ENCODE assay signal across 9 mouse cellular contexts in the genomic region with DNA sequence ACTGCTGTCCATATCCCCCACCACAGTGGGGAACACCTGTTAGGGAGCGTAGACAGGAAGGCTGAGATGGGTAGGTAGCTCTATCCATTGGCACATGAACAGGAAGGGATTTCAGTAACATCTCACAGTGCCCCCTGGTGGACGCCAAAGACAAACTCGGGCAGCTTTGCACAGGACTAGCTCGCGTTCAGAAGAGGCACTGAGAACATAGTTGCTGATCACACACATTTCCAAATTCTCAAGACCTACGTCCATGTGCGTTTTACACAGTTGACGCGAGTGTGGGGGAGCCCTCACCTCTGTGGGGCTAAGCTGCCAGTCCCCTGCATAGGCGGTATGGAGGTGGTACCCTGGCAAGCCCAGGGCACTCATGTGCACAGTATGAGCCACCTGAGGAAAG. TPM values are rescaled to one million over a fixed set of nuclear protein-coding genes. Genes with fewer than 3 reads are reported as not detected.
A peak's percentile ranks its signal among the peaks of the same experiment; 100 is the strongest.
DNase-seq lines count a peak whose midpoint lies in the region; ATAC-seq lines count a peak whose summit lies in the region.
"Had no signal": no experiment of that assay in that cellular context is flagged by ENCODE, and none has a peak within 500 bp of the region (broad histone marks: within the 10 kb centered on the region; RNA-seq: fewer than 3 reads in every experiment).

No protein-coding gene starts in this region.

- 8% methylated on average over 10 of the region's 10 CpGs for WGBS in heart, embryonic 13.5 days
- WGBS in liver, embryonic 12.5 days (ENCODE audit: insufficient replicate concordance), result 7% methylated on average over 10 of the region's 10 CpGs
- WGBS in stomach, embryonic 14.5 days, result 6% methylated on average over 10 of the region's 10 CpGs

- peak; percentile 16 for ATAC-seq in CD4-positive, CD25-positive, alpha-beta regulatory T cell, adult 4 months
- peak; percentile 50 for ATAC-seq in erythroid progenitor cell, adult 5-6 weeks (replicated peaks; ENCODE audit: low FRiP score, poor library complexity, severe bottlenecking)
- ATAC-seq in heart, embryonic 13.5 days (ENCODE audit: extremely low read depth, insufficient number of reproducible peaks, low FRiP score, low TSS enrichment), result no peak
- no peak for ATAC-seq in liver, embryonic 12.5 days
- ATAC-seq in stomach, embryonic 14.5 days (ENCODE audit: insufficient number of reproducible peaks, insufficient read depth, low FRiP score, low read depth), result no peak

- no peaks in the 10 kb centered on the region for H3K4me1 ChIP-seq in brown adipose tissue, adult 24 weeks (ENCODE audit: control insufficient read depth, insufficient read depth, insufficient read length, low read length)
- peaks cover 27% of the 10 kb centered on the region for H3K4me1 ChIP-seq in heart, embryonic 13.5 days
- H3K4me1 ChIP-seq in liver, embryonic 12.5 days, result peaks cover 32% of the 10 kb centered on the region
- peaks cover 7% of the 10 kb centered on the region for H3K4me1 ChIP-seq in stomach, embryonic 14.5 days (ENCODE audit: control insufficient read depth, insufficient read depth, low read length)

- peak overlapping the region; percentile 94 for H3K4me2 ChIP-seq in heart, embryonic 13.5 days
- peak overlapping the region; percentile 91 for H3K4me2 ChIP-seq in liver, embryonic 12.5 days
- peak overlapping the region; percentile 88 for H3K4me2 ChIP-seq in stomach, embryonic 14.5 days (replicated peaks; ENCODE audit: low read depth, low read length)

- H3K9ac ChIP-seq in heart, embryonic 13.5 days, result peak overlapping the region; percentile 89
- H3K9ac ChIP-seq in liver, embryonic 12.5 days, result peak overlapping the region; percentile 72; the same call in 1 of the 2 replicates
- no peak overlapping the region for H3K9ac ChIP-seq in stomach, embryonic 14.5 days (replicated peaks; ENCODE audit: low read depth, low read length)

- no peak overlapping the region for H3K27ac ChIP-seq in brown adipose tissue, adult 24 weeks (replicated peaks; ENCODE audit: low read depth, low read length)
- no peak overlapping the region for H3K27ac ChIP-seq in heart, embryonic 13.5 days (replicated peaks)
- H3K27ac ChIP-seq in liver, embryonic 12.5 days, result peak overlapping the region; percentile 71
- H3K27ac ChIP-seq in stomach, embryonic 14.5 days (ENCODE audit: low read length), result no peak overlapping the region

- peak overlapping the region; percentile 76; the same call in 1 of the 2 replicates for H3K4me3 ChIP-seq in brown adipose tissue, adult 24 weeks (ENCODE audit: insufficient read depth, low read depth, low read length)
- H3K4me3 ChIP-seq in heart, embryonic 13.5 days, result peak overlapping the region; percentile 76
- H3K4me3 ChIP-seq in liver, embryonic 12.5 days, result peak overlapping the region; percentile 74
- peak overlapping the region; percentile 52; the same call in 1 of the 2 replicates for H3K4me3 ChIP-seq in stomach, embryonic 14.5 days (ENCODE audit: low read depth, low read length)

- H3K27me3 ChIP-seq in heart, embryonic 13.5 days (replicated peaks), result no peaks in the 10 kb centered on the region
- no peaks in the 10 kb centered on the region for H3K27me3 ChIP-seq in liver, embryonic 12.5 days (replicated peaks)
- no peaks in the 10 kb centered on the region for H3K27me3 ChIP-seq in stomach, embryonic 14.5 days (ENCODE audit: control insufficient read depth, insufficient read depth, low read length)

- no peaks in the 10 kb centered on the region for H3K9me3 ChIP-seq in heart, embryonic 13.5 days
- H3K9me3 ChIP-seq in liver, embryonic 12.5 days (replicated peaks), result no peaks in the 10 kb centered on the region
- H3K9me3 ChIP-seq in stomach, embryonic 14.5 days (ENCODE audit: control insufficient read depth, low read depth, low read length), result no peaks in the 10 kb centered on the region

- DNase-seq in kidney, postnatal 14 days, result peak; percentile 89
- peak; percentile 73 to 82 for DNase-seq in natural killer cell, adult 2 months (ENCODE audit: low spot score in 2 of 2)

- H3K36me3 ChIP-seq in heart, embryonic 13.5 days, result peaks cover 34% of the 10 kb centered on the region
- H3K36me3 ChIP-seq in liver, embryonic 12.5 days, result peaks cover 25% of the 10 kb centered on the region
- H3K36me3 ChIP-seq in stomach, embryonic 14.5 days (ENCODE audit: control insufficient read depth, insufficient read depth, low read length), result peaks cover 9% of the 10 kb centered on the region

RNA-seq across cellular contexts. Expression of gene Tomm40l, which starts 1.4 kb away (rescaled TPM):
- polyA plus RNA-seq in CD4-positive, CD25-positive, alpha-beta regulatory T cell, adult 4 months (2017; shearing (Covaris generic)), result 10 to 100 TPM; 24.0 to 48.7 TPM
- 59.3 and 65.5 TPM in 2 replicates for polyA plus RNA-seq in brown adipose tissue, adult 24 weeks (2012; ENCODE audit: insufficient read depth, insufficient read length, missing spikeins)
- 1.1 and 4.2 TPM in 2 replicates for total RNA-seq in erythroid progenitor cell, adult 5-6 weeks (2015; ENCODE audit: low replicate concordance)
- 4.0 and 4.1 TPM in 2 replicates for total RNA-seq in erythroid progenitor cell, adult 5-6 weeks (2017; ENCODE audit: low replicate concordance)
- polyA plus RNA-seq in heart, embryonic 13.5 days (2015; fragmentation: Nextera tagmentation; extraction: Ambion mirVana), result 44.8 and 52.5 TPM in 2 replicates
- polyA plus RNA-seq in liver, embryonic 12.5 days (2016; fragmentation: Nextera tagmentation; extraction: Ambion mirVana), result 20.7 and 21.9 TPM in 2 replicates
- 25.0 and 28.2 TPM in 2 replicates for polyA plus RNA-seq in stomach, embryonic 14.5 days (2014; fragmentation: Nextera tagmentation; extraction: Ambion mirVana)

RNA-seq across cellular contexts. Expression of gene Apoa2, which starts 4.0 kb away (rescaled TPM):
- under 1 TPM in 1 of 2 experiments, not detected in 1; 0.75 TPM for polyA plus RNA-seq in CD4-positive, CD25-positive, alpha-beta regulatory T cell, adult 4 months (2017; shearing (Covaris generic))
- polyA plus RNA-seq in brown adipose tissue, adult 24 weeks (2012; ENCODE audit: insufficient read depth, insufficient read length, missing spikeins), result 3.5 and 19.0 TPM in 2 replicates
- 16.8 TPM in 1 of 2 replicates, not detected in the other for total RNA-seq in erythroid progenitor cell, adult 5-6 weeks (2015; ENCODE audit: low replicate concordance)
- total RNA-seq in erythroid progenitor cell, adult 5-6 weeks (2017; ENCODE audit: low replicate concordance), result not detected in 2 replicates
- 21.9 and 119 TPM in 2 replicates for polyA plus RNA-seq in heart, embryonic 13.5 days (2015; fragmentation: Nextera tagmentation; extraction: Ambion mirVana)
- polyA plus RNA-seq in liver, embryonic 12.5 days (2016; fragmentation: Nextera tagmentation; extraction: Ambion mirVana), result 2,516 and 2,642 TPM in 2 replicates
- polyA plus RNA-seq in stomach, embryonic 14.5 days (2014; fragmentation: Nextera tagmentation; extraction: Ambion mirVana), result 3.9 and 7.3 TPM in 2 replicates
- total RNA-seq: hematopoietic stem cell, adult 5-6 weeks had no signal

RNA-seq across cellular contexts. Expression of gene Nr1i3, which starts 7.1 kb away (rescaled TPM):
- under 1 TPM; 0.15 to 0.54 TPM for polyA plus RNA-seq in CD4-positive, CD25-positive, alpha-beta regulatory T cell, adult 4 months (2017; shearing (Covaris generic))
- polyA plus RNA-seq in brown adipose tissue, adult 24 weeks (2012; ENCODE audit: insufficient read depth, insufficient read length, missing spikeins), result not detected in 2 replicates
- not detected in 2 replicates for total RNA-seq in erythroid progenitor cell, adult 5-6 weeks (2015; ENCODE audit: low replicate concordance)
- 0.39 TPM in 1 of 2 replicates, not detected in the other for total RNA-seq in erythroid progenitor cell, adult 5-6 weeks (2017; ENCODE audit: low replicate concordance)
- polyA plus RNA-seq in heart, embryonic 13.5 days (2015; fragmentation: Nextera tagmentation; extraction: Ambion mirVana), result 0.25 and 0.36 TPM in 2 replicates
- polyA plus RNA-seq in liver, embryonic 12.5 days (2016; fragmentation: Nextera tagmentation; extraction: Ambion mirVana), result 0.23 and 0.36 TPM in 2 replicates
- 0.17 and 0.30 TPM in 2 replicates for polyA plus RNA-seq in stomach, embryonic 14.5 days (2014; fragmentation: Nextera tagmentation; extraction: Ambion mirVana)

RNA-seq across cellular contexts. Expression of gene Fcer1g, which starts 13.3 kb away (rescaled TPM):
- polyA plus RNA-seq in CD4-positive, CD25-positive, alpha-beta regulatory T cell, adult 4 months (2017; shearing (Covaris generic)), result 1 to 10 TPM; 1.8 to 3.5 TPM
- polyA plus RNA-seq in brown adipose tissue, adult 24 weeks (2012; ENCODE audit: insufficient read depth, insufficient read length, missing spikeins), result 29.3 and 35.1 TPM in 2 replicates
- total RNA-seq in erythroid progenitor cell, adult 5-6 weeks (2015; ENCODE audit: low replicate concordance), result 214 and 248 TPM in 2 replicates
- total RNA-seq in erythroid progenitor cell, adult 5-6 weeks (2017; ENCODE audit: low replicate concordance), result 39.7 and 114 TPM in 2 replicates
- 29.5 and 33.1 TPM in 2 replicates for polyA plus RNA-seq in heart, embryonic 13.5 days (2015; fragmentation: Nextera tagmentation; extraction: Ambion mirVana)
- polyA plus RNA-seq in liver, embryonic 12.5 days (2016; fragmentation: Nextera tagmentation; extraction: Ambion mirVana), result 55.8 and 60.7 TPM in 2 replicates
- polyA plus RNA-seq in stomach, embryonic 14.5 days (2014; fragmentation: Nextera tagmentation; extraction: Ambion mirVana), result 52.5 and 58.4 TPM in 2 replicates

RNA-seq across cellular contexts. Expression of gene Pcp4l1, which starts 24.8 kb away (rescaled TPM):
- polyA plus RNA-seq in CD4-positive, CD25-positive, alpha-beta regulatory T cell, adult 4 months (2017; shearing (Covaris generic)), result not detected
- 3.3 and 4.2 TPM in 2 replicates for polyA plus RNA-seq in brown adipose tissue, adult 24 weeks (2012; ENCODE audit: insufficient read depth, insufficient read length, missing spikeins)
- total RNA-seq in erythroid progenitor cell, adult 5-6 weeks (2015; ENCODE audit: low replicate concordance), result 1.7 and 3.6 TPM in 2 replicates
- total RNA-seq in erythroid progenitor cell, adult 5-6 weeks (2017; ENCODE audit: low replicate concordance), result not detected in 2 replicates
- 38.3 and 39.3 TPM in 2 replicates for polyA plus RNA-seq in heart, embryonic 13.5 days (2015; fragmentation: Nextera tagmentation; extraction: Ambion mirVana)
- 1.1 and 1.2 TPM in 2 replicates for polyA plus RNA-seq in liver, embryonic 12.5 days (2016; fragmentation: Nextera tagmentation; extraction: Ambion mirVana)
- polyA plus RNA-seq in stomach, embryonic 14.5 days (2014; fragmentation: Nextera tagmentation; extraction: Ambion mirVana), result 35.6 and 39.6 TPM in 2 replicates

Comparison
In these comparisons a context has a peak if more than half of its experiments do, and no peak if none do; other contexts are left out.
1. ATAC-seq: peak in CD4-positive, CD25-positive, alpha-beta regulatory T cell, adult 4 months (single experiment) and erythroid progenitor cell, adult 5-6 weeks (single experiment); none in heart, embryonic 13.5 days (single experiment), liver, embryonic 12.5 days (single experiment) and stomach, embryonic 14.5 days (single experiment).
2. RNA of gene Apoa2, which starts 4.0 kb away (polyA plus RNA-seq): 2,516 to 2,642 TPM in liver, embryonic 12.5 days; 21.9 to 119 TPM in heart, embryonic 13.5 days, 3.5 to 19.0 TPM in brown adipose tissue, adult 24 weeks, 3.9 to 7.3 TPM in stomach, embryonic 14.5 days and 0.75 TPM in CD4-positive, CD25-positive, alpha-beta regulatory T cell, adult 4 months; every median in the first group is over 10 times any median in the second.
3. Peak in every context shown above with its lines, with median percentiles within 50 percentile points of each other: H3K4me3 ChIP-seq and H3K4me2 ChIP-seq.